Mouse (Mus musculus): Measurements from ENCODE around the gene Gpatch8. TPM values are rescaled to one million over a fixed set of nuclear protein-coding genes. Genes with fewer than 3 reads are reported as not detected.

The Gpatch8 gene
- total RNA-seq, 1 experiment from 2014 or later: 42.1 TPM

DNA sequence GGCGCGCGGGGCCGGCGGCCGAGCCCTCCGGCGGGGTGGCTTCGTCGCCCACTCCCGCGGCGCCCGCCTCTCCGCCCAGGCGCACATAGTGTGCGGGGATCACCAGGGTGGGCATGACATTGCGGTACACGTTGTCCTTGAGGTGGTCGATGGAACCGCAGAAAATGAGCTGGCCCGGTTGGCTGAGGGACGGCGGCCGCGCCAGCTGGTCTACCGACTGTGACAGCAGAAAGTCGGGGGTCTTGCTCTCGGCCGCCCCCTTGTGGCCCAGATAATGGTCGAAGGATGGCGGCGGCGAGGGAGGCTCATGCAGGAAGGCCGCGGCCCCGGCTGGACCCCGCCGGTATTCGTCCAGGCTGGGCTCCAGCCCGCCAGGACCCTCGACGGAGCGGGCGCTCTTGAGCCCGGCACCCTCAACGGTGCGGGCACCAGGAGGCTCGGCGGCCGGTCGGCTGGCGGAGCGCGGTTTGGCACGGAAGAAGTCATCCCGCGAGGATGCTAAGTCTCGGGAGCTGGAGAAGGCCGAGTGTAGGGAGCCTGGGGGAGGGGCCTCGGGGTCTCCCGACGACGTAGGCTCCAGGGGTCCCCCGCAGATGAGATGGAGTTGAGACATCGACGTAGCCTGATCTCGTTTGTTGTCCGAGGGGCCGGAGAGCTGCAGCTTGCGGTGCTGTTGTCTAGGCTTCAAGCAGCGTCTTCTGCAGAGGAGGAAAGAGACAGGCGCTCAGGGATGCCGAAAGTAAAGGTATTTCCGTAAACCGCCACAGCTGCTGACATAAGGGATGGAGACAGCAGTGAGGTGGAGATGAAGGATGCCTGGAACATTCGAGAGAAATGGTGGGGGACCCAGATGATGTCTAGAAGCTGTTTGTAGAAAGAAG lies 117.7 kb downstream of the Gpatch8 start:
- ATAC-seq (replicated peaks; ENCODE audit: low read depth, poor library complexity, severe bottlenecking): peak; percentile 40; the same call in 1 of the 2 replicates

DNA sequence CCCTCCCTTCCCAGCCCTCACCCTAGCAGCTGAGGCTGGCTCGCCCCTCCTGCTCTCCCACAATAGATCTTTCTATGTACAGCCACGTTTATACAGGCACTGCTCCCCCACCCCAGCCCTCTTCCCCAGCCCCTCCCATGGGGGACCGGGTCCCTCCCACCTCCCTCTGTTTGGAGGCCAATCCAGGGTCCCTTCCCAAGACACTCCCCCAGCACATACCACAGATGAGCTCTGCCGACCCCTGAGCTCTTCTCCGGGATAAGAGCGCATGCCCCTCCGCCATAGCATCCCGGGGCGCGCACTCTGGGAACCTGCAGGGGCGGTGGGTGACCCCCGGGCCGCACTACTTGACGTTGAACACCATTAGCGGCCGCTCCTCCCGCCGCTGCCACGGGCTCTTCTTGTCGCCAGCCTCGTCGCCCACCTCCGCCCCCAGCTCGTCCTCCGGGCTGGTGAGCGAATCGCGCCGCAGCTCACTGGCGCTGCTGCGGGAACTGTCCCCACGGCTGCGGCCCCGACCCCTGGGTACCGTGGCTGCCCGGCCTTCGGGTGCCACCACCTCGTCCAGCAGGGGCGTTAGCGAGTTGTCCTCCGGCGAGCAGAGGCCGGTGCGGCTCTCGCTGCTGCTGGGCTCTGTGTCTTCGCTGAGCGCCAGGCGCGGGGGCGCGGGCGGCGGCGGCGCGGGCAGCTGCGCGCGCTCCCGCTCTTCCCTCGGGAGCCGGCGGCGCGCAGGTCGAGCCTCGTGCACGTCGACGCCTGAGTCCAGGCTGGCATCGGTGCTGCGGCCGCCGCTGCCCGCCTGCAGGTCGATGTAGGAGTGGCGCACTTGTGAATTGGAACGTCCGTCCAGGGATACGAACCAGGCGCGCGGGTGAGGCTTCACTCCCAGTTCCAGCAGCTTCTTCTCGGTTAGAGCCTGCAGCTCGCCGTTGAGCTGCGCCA lies 118.8 kb downstream of the Gpatch8 start:
- ATAC-seq (replicated peaks; ENCODE audit: low read depth, poor library complexity, severe bottlenecking): 0 out of 2 replicates have a peak, but pooled peaks have one; percentile 13

DNA sequence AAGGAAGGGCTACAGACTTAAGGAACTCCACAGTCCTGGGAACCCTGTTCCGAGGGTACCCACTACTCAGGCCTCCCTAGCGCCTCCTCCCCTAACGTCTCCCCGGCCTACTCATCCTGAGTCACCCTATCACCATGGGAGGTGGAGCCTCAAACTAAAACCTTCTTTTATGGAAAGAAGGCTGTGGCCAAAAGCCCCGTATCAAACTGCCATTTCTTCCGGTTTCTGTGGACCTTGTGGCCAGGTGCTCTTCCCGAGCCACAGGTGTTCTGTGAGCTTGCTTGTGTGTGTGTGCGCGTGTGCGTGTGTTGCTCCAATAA lies 119.8 kb downstream of the Gpatch8 start:
- no peak for ATAC-seq (replicated peaks; ENCODE audit: low read depth, poor library complexity, severe bottlenecking)

DNA sequence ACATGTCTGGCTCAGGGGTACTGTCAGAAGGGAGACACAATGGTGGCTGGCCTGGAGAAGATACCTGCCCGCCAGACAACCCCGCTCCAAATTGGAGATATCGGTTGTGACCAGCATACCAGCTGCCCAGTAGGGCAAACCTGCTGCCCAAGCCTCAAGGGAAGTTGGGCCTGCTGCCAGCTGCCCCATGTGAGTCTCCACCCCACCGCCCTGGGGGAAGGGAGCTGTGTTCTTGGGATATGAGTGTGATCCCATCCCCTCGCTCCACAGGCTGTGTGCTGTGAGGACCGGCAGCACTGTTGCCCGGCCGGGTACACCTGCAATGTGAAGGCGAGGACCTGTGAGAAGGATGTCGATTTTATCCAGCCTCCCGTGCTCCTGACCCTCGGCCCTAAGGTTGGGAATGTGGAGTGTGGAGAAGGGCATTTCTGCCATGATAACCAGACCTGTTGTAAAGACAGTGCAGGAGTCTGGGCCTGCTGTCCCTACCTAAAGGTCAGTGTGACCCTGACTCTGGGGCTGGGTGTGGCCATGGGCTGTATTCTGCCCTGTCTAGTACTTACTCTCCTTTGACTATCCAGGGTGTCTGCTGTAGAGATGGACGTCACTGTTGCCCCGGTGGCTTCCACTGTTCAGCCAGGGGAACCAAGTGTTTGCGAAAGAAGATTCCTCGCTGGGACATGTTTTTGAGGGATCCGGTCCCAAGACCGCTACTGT lies 120.3 kb downstream of the Gpatch8 start:
- ATAC-seq (replicated peaks; ENCODE audit: low read depth, poor library complexity, severe bottlenecking): no peak

DNA sequence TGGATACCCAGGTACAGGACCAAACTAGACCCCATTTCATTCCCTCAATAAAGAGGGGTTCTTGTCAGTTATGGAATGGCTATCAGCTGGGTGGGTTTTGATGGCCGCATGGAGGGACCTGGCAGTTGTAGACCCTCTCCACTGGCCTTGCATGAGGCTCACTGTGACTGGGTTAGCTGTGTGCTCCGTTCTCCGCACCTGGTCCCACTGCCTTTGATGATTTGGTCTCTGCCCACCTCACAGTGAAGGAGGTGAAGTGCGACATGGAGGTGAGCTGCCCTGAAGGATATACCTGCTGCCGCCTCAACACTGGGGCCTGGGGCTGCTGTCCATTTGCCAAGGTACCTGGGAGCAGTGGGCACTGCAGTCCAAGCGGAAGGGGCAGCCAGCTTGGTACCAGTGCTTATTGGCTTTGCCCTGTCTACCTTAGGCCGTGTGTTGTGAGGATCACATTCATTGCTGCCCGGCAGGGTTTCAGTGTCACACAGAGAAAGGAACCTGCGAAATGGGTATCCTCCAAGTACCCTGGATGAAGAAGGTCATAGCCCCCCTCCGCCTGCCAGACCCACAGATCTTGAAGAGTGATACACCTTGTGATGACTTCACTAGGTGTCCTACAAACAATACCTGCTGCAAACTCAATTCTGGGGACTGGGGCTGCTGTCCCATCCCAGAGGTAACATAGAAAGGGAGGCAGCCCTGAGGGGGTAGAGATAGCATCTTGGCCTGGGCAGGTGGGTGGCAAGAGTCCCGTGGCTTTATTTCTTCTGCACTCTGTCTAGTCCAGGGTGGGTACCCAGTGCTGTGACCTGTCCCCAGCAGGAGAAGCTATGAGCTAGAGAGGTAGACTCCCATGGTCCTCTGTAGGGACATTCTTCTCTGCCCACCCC lies 121.1 kb downstream of the Gpatch8 start:
- ATAC-seq (replicated peaks; ENCODE audit: low read depth, poor library complexity, severe bottlenecking): no peak

DNA sequence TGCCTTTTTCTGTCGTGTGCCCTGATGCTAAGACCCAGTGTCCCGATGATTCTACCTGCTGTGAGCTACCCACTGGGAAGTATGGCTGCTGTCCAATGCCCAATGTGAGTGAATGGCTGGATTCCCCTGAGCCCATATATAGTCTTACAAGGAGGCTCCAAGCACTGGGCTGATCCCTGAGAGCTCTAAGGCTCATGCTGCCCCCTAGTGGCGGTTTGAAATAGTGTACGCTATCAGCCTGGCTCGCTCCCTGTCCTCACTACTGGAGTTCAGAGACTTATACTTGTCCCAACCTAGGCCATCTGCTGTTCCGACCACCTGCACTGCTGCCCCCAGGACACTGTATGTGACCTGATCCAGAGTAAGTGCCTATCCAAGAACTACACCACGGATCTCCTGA lies 121.8 kb downstream of the Gpatch8 start:
- ATAC-seq (replicated peaks; ENCODE audit: low read depth, poor library complexity, severe bottlenecking): 0 out of 2 replicates have a peak, but pooled peaks have one; percentile 26

DNA sequence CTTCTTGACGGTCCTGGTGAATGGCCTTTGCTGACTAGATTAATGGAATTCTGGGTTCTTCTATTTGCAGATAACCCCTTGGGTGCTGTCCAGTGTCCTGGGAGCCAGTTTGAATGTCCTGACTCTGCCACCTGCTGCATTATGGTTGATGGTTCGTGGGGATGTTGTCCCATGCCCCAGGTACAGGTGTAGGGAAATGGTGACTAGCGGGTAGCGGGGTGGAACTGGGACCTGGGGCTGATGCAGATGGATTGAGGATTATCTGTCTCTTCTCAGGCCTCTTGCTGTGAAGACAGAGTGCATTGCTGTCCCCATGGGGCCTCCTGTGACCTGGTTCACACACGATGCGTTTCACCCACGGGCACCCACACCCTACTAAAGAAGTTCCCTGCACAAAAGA lies 122.3 kb downstream of the Gpatch8 start:
- ATAC-seq (replicated peaks; ENCODE audit: low read depth, poor library complexity, severe bottlenecking): no peak

DNA sequence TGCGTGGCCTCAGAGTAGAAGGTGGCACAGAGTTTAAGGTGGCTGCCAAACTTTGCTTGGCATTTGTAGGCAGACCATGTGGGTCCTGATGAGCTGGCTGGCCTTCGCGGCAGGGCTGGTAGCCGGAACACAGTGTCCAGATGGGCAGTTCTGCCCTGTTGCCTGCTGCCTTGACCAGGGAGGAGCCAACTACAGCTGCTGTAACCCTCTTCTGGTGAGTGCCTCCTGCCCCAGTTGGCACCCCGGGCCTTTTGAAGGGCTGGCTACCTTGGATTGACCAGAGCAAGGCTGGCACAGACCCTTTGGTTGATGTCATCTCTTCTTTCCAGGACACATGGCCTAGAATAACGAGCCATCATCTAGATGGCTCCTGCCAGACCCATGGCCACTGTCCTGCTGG lies 123.3 kb downstream of the Gpatch8 start:
- ATAC-seq (replicated peaks; ENCODE audit: low read depth, poor library complexity, severe bottlenecking): no peak

DNA sequence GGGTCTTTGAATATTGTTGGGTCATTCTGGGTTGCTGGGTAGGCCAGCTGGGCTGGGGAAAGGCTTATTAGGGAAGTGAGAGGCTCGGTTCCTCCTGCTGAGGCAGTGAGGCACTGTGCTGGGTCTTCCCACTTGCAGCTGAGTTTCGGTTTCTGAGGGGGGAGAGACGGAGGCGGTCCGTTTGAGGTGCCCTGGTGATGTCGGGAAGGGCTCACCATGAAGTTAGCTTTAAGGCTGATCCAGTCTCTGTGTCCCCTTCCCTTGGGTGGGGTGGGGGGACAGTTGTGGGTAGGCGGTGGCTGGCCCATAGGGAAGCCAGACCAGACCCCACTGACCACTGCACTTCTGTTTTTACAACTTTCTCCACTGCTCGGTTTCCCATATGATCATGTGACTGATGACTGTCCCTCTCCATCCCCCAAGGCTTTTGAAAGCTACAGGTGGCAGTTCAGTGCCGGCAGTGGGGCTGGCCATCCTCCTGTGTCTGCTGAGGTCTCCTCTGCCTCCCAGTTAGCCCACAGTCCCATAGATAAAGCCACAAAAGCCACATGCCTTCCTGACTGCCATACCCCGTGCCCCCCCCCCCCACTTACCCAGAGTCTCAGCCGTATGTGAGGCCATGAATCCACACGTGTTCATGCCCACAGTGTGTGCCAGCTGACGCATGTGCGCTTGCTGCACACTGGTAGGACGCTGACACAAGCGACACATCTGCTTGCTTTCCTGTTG lies 123.9 kb downstream of the Gpatch8 start:
- ATAC-seq (replicated peaks; ENCODE audit: low read depth, poor library complexity, severe bottlenecking): peak; percentile 50

DNA sequence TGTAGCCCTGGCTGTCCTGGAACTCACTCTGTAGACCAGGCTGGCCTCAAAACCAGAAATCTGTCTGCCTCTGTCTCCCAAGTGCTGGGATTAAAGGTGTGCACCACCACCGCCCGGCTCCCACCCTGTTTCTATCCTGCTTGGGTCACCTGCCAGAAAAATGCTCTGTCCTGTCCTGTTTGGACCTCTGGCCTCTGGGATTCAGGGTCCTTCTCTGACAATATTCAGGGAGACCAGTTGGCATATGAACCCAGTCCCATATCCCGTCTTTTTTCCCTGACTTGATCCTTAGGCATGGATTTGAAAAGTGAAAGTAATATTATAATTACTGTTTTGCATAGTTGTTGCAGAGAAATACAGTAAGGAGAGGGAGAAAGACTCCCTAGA lies 124.5 kb downstream of the Gpatch8 start:
- ATAC-seq (replicated peaks; ENCODE audit: low read depth, poor library complexity, severe bottlenecking): no peak

DNA sequence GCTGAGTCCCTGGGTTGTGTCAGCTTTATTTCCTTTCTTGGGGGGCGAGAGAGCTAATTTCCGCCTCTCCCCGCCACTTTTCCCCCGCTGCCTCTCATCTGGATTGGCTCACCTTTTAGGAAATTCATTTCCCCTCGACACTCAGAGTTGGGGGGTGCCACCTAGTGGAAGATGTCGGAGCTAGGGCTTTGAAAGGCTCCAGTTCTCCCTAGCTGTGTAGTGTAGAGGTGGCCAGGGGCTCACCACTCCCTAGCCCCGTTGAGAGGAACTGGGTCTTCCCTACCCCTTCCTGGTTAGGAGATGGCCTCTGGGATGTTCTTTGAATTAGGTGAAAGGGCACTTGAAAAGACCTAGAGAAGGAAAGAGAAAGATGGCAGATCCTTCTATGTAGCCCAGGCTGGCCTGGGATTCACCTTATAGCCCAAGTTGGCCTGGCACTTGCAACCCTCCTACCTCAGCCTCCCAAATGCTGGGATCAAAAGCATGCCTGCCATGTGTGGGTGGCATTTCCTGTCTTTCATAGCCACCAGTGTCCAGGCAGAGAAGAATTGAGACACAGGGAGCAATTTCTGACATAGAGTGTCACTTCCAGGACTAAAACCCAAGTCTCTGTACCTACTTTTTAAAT lies 125.1 kb downstream of the Gpatch8 start:
- ATAC-seq (replicated peaks; ENCODE audit: low read depth, poor library complexity, severe bottlenecking): peak; percentile 37

DNA sequence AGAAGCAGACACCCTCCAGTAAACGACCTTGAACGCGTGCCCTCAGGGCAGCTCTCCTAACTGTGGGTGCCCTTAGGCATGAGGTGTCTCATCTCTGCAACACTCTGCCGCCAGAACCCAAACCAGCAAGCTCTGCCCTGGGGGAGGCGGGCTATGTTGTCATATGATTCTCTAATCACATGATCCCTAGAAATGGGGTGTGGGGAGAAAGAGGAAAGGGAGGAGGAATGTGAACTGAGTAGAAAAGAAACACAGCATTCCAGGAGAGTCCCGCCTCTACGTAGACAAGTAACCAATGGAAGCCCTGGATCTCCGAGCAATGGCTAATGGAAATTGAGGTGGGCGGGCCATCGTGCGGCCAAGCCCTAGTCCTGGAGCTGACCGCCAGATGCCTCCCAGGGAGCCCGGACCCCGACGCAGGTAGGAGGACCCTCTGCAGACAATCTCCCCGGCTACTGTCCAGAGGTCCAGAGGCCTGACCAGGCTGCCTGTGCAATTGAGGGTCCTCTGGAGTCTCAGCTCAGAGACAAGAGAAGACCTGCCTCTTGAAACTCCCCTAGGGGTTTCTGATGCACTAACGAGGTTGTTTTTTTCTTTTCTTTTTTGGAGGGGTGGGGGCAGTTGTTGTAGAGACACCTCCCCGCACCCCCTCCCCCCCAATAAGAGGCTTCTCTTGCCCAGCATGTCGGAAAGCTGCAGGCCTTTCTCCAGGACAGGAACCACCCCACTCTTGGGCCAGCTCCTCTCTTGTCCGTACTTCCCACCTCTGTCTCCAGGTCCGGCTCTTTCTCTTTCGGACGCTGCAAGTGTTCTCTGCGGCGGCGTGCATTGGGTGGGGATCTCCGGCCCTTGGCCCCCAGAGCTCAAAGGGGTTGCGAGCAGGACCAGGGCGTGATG lies 125.8 kb downstream of the Gpatch8 start, which contains the start of gene Grn:
Gene Grn, plus strand, starts transcription at position 195 of the 897 bp plus-strand sequence.
- peak; percentile 54 for ATAC-seq (replicated peaks; ENCODE audit: low read depth, poor library complexity, severe bottlenecking)

DNA sequence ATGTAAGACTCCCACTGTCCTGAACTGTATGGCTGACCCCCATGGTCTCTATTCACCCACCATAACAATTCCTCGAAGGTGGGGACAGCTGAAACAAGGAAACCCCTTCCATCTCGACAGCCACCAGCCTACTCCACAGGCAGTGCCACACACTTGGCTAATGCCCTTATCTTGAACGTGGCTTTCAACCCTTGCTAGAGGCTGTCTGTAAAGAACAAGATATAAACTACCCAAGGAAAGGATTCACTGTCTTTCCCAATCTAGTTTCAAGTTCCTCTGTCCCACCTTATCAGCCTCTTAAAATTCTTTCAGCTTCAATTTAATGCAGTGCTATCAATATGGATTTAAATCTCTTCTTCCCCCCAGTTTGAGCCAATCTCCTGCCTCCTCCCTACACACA lies 126.6 kb downstream of the Gpatch8 start:
- no peak for ATAC-seq (replicated peaks; ENCODE audit: low read depth, poor library complexity, severe bottlenecking)

DNA sequence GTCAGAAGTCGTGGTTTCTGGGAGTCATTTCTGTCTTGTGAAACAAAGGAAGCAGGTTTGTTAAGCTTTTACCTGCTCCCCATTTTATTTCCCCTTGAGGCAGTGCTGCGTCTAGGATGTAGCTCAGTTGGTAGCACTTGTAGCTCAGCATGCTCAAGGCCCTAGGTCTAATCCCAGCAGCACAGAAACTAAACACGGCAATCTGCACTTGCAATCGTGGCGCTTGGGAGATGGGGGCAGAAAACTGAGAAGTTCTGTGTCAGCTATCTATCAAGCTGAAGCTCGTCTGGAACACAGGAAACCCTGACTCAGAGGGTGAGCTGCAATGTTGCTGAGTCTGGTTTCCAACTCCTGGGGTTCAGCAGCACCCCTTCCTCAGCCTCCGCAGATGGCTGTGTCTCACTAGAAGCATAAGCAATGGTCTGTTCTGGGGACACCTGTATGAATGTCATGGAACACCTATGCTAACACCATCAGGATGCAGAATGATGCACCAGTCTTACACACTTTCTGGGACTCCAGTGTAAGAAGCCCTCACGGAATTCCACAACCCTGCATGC lies 127.1 kb downstream of the Gpatch8 start:
- ATAC-seq (replicated peaks; ENCODE audit: low read depth, poor library complexity, severe bottlenecking): no peak
